Mouse (Mus musculus): ENCODE measurements around the gene Ip6k1.
A peak's percentile ranks its signal among the peaks of the same experiment; 100 is the strongest.

The Ip6k1 gene

DNA sequence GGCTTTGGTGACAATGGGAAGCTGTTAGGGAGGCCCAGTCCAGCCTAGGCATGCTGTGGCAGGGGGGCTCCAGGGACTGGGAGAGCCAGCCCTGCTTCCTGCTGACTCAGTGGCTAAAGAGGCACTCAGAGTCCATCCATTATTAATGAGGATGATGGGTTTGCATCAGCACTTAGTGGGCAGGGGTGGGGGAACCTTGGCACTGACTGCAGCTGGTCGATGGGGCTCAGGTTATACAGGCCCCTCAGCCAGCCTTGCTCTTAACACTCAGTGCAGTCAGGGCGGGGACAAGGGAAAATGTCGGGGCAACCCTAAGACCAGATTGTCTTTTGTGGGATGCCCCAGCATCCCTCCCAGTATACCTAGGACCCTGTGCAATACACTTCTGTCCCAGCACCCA lies 59.8 kb downstream of the Ip6k1 start:
- no peak for DNase-seq

DNA sequence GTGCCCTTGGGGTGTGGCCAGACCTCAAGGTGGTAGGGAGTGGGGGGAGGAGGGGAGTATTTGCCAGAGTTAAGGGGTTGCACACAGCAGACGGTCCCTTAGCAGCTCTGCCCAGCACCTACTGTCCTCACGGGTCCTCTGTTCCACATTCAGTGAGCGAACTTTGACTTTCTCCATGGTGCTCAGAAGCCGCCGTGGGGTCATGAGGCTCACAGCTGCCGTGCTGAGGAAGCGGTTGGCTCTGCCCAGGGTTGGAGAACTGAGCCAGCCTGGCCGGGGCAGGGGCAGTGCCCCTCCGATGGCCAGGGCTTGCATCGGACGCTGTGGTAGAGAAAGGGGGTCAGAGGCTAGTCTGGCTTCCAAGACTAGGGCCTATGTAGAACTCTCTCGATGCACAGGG lies 61.1 kb downstream of the Ip6k1 start:
- DNase-seq, result no peak

DNA sequence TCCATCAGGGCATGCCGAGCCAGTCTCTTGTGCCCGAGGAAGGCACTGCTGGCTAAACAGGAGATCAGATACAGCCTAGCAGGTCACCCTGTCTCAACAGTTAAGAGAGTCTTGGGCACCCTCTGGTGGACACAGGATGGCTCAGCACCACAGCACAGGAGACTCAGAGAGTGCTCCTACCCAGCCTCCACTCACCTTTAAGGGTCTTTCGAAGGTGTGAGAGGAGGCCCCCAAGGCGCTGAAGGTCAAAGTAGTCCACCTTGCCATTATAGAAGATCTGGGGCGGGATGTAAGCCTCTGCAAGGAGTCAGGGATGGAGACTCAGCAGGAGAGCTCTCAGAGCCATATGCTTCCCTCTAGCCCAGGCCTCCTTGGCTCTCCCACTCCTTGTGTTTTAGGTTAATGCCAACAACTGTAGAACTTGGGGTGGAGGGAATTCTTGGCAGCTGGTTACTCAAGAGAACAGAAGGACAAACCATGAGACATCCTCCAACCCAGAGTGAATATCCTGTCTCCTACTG lies 63.2 kb downstream of the Ip6k1 start:
- DNase-seq, result peak; percentile 61

DNA sequence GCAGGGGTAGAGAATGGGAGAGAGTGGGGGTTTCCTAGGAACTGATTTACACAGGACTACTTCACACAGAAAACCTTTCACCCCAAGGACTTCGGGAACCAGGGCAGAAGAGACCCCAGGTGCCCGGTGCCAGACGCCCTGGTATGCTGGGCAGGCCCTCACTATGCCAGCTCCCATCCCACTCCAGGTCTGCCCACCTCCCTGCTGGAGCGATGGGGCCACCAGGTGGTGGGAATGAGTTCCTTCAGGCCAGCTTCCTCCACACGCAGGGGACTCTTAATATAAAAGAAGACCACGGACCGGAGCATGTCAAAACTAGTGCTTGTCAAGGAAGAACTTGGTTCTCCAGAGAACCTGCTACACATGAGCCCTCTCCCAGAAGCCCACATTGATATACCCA lies 64.9 kb downstream of the Ip6k1 start:
- no peak for DNase-seq

DNA sequence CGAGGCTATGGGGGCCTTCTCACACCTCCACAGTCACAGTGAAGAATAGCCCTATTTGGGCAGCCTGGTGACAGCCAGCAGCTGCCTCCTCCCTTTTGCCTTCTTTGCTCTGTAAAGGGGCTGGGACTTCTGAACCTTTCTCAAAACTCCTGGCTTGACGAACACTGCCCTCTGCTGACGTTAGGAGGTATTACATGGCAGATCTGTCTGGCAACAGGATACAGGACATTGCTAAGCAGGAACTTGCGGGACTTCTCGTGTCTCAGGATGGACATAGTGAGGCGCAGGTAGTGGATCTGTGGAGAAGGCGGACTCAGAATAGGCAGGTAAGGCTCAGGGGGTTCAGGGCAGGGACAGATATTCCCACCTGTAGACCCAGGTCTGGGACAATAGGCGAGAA lies 65.6 kb downstream of the Ip6k1 start:
- DNase-seq, result peak; percentile 87

DNA sequence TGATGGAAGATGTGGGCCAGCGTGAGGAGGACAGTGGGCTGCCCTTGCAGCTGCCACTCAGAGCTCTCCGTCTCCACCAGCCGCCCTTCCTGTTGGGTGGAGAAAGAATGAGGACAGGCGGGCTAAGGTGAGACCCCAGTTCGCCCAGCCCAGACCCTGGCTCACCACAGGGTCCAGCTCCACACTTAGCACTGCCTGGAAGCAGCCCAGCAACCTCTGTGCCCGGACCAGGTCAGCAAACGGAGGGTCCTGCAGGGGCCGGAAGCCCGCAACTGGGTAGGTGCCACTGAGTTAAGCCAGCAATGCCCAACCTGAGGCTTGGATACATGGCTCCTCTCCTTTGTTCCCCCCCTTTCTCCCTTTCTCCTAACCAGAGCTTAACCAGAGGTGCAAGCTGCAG lies 66.7 kb downstream of the Ip6k1 start:
- no peak for DNase-seq

DNA sequence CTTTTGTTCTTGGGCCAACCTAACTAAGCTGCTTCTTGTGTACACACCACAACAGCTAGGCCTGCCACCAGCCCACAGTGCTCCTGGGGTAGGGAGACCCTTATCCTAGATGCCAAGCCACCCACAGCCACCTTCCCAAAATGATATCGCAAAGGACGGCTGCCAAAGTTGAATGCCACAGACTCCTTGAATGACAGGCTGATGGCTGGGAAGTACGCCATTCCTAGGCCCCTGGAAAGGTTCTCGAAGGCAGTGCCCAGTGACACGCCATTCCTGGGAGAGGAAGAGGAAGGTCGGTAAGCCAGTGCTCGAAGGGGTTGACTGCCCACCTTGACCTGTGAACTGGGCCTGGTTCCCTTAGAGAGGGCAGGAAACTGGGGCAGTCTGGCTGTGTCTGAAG lies 67.2 kb downstream of the Ip6k1 start:
- DNase-seq, result no peak

DNA sequence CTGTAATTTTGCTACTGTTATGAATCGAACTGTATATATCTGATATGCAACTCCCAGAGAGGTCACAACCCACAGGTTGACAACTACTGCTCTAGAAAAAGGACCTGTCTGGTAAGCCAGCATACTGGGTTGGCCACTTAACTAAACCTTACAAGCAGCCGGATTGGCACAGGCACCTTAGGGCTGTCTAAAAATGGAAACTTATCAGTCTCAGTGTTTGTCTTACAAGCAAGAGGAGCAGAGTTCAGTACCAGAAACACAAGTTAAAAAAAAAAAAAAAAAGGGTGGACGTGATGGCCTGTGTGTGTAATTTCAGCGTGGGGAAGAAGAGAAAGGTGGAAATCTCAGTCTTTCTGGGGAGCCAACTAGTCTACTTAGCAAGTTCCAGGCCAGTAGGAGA lies 69.5 kb downstream of the Ip6k1 start:
- DNase-seq, result no peak

DNA sequence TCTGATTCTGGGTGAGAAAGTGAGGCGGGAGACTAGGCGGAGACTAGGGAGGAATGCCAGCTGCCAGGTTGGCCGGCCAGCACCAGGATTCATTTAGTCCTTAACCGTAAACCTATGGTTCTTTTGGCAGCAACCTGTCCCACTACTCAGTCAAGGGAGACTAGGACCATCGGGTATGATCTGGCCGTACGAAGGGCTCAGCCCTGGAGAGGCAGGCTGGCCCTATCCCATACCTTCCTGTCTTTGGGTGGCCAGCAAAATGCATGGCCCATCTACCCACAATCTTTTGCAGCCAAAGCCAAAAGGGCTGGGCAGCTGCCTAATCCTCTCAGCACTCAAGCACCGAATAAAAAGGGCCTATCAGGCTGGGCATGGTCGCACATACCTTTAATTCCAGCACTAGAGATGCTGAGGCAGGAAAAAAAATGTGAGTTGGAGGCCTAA lies 70.2 kb downstream of the Ip6k1 start:
- no peak for DNase-seq

DNA sequence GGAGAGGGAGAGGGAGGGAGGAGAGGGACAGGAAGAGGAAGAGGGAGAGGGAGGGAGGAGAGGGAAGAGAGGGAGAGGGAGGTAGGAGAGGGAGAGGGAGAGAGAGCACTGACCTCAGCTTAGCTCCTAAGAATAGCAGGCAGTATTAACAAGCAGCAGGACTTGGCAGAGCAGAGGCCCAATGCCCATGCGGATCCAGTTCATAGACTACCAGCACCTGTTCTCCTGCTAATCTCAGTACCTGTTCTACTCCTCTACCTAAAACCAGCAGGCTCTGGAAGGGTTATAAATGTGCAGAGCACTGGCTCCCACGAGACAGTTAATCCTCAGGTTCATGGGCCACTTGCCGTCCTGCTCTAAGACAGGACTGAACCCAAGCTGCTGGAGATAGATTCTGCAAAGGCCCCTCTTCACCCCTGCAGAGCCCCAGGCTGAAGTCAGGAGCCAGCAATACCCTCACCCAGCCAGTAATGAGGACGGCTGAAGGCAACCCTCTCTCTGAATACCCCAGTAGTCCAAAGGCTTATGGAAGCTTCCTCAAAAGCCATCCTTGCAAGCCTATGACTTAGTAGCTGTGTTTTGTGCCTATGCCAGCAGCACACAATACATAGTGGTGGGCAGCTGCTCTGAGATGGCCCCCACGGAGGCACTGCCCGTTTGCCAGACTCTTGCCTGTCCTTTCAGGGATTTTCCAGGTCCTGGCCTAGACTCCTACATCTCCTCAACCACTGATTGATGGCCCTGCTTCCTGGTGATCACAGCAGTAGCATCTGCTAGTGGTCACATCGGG lies 71.0 kb downstream of the Ip6k1 start:
- DNase-seq, result no peak

DNA sequence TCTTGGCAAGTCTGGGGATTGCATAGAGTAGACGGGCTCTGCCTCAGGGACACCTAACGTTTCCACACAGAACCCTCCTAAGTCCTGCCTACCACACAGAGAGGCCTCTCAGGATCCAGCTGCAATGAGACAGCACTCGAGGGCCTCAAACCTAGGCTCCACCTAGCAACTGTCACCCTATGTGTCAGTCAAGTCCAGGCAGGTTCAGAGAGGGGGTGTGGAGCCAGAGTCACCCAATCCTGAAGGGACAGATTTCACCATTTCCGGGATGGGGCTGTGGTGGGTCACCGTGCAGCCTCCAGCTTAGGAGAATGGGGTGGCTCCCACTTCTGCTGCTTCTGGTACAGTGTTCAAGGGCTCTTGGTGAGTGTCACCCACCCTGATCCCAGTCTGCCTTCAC lies 77.9 kb downstream of the Ip6k1 start, which contains the start of gene Mst1:
Gene Mst1, plus strand, starts transcription at position 269 of the 400 bp plus-strand sequence.
- DNase-seq, result no peak

DNA sequence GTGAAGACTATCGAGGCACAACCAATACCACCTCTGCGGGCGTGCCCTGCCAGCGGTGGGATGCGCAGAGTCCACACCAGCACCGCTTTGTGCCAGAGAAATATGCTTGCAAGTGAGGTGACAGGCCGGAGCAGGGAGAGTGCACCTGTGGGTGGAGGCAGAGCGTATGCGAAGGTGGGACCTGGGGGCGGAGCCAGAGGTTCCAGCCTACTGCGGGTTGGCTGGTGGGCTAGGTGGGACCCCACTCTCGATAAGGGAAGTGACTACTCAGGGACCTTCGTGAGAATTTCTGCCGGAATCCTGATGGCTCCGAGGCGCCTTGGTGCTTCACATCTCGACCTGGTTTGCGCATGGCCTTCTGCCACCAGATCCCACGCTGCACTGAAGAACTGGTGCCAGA lies 80.2 kb downstream of the Ip6k1 start:
- DNase-seq, result no peak

DNA sequence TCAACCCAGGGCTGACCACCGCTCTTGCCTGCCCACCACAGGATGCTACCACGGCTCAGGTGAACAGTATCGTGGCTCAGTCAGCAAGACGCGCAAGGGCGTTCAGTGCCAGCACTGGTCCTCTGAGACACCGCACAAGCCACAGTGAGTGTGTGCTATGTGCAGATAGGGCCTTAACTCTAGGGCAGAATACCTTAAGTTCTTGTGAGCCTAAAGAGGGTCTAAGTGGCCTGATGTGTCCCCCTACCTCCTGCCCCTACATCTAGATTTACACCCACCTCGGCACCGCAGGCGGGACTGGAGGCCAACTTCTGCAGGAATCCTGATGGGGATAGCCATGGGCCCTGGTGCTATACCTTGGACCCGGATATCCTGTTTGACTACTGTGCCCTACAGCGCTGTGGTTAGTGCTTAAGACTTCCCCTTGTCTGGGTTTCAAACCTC lies 80.7 kb downstream of the Ip6k1 start, which contains the start of gene Rnf123:
Gene Rnf123, minus strand, starts transcription at position 359 of the 444 bp plus-strand sequence.
- DNase-seq, result no peak

DNA sequence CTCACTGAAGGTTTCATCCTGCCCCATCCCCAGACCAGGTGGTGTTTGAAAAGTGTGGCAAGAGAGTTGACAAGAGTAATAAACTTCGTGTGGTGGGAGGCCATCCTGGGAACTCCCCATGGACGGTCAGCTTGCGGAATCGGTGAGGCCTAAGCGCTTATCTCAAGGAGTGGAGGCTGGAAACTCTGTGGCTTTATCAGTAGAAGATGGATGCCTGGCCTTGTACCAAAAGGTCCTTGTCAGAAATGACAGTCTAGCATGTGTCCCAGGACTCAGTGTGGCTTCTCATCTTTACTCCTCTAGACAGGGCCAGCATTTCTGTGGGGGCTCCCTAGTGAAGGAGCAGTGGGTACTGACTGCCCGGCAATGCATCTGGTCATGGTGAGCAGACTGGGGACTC lies 81.3 kb downstream of the Ip6k1 start:
- no peak for DNase-seq

DNA sequence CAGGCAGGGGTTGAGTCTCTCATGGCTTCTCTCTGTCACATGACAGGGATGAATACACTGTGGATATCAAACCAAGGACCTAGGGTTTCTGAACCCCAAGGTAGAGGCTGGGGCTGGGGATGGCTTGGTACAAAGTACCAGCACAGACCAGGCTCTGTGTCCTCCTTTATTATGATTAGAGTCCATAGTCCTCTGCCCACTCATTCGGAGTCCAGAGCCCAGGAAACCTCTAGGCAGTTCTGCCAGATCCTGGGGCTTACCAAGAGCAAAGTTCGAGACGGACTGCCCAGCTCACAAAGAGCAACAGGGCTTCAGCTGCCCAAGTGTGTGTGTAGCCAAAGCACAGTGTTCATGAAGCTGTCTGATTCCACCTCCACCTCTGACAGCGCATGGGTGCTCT lies 83.0 kb downstream of the Ip6k1 start:
- DNase-seq, result no peak

DNA sequence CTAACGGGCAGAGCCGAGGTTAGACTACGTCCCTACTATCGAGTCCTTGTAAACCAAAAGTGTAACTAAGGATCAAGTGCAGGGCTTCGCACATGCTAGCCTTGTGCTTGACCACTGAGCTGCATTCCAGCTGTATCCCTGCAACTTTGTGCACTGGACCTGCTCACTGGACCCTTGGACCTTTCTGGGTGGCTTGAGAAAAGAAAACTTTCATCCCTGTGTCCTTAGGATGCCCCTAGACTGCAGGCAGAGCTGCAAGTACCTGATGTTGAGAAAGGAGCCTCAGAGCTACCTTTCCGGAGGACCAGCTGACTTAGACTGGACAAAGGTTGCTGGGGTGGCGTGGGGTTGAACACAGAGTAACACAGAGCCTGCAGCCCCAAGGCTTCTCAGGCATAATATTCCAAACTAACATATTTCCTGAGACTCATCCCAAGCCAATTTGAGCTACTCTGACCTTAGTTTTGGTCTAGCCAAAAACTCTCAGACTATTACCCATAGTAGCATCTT lies 88.4 kb downstream of the Ip6k1 start:
- DNase-seq, result peak; percentile 40

DNA sequence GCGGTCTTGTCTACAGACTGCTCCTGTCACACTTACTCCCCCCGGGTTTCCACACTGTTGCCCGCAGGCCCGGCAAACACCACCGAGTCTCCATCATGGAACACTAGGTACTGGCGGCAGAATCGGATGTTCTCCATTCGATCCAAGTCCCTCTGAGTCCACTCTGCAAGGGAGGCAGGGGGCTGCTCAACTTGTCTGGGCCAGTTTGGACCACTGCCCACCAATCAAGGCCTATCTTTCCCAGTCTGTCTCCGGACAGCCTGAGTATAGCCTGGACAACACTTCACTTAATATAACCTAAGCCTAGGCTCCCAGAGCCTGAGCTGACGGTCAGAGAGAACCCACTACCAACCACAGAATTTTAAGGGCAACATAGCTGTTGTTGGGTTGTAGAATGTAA lies 91.3 kb downstream of the Ip6k1 start:
- no peak for DNase-seq

DNA sequence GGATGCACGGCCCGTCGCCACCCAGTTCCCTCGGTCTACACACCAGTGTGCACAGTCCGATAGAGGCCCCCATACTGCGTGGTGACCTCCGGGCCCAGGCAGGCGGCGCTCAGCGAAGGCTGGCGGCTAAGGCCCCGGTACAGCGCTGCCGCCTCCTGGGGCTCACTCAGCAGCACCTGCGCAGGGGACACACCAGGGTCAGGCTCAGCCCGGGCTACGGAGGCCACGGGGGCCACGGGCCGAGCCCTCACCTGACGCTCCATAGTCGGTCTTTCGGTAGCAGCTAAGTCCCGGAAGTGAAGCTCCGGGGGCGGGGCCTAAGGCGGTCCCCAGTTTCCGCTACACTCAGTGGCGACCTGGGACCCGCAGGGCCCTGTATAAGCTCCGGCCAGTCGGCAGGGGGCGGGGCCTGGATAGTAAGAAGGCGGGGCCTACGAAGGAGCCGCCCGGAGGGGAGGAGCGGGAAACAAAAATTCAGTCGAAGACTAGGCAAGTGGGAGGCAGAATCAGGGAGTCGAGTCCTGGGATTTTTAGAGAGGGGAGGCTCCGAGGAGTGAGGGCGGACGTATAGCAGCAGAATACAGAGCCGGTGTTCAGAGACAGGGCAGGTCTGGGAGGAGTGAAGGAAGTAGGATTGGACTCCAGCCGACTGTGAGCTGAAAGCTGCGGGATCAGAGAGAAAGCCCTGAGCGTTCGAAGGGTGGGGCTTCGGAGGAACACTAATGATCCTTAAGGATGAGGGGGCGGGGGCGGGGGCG lies 92.1 kb downstream of the Ip6k1 start, which contains the start of gene Apeh:
Gene Apeh, minus strand, starts transcription at position 423 of the 758 bp plus-strand sequence.
- DNase-seq, result peak; percentile 98

DNA sequence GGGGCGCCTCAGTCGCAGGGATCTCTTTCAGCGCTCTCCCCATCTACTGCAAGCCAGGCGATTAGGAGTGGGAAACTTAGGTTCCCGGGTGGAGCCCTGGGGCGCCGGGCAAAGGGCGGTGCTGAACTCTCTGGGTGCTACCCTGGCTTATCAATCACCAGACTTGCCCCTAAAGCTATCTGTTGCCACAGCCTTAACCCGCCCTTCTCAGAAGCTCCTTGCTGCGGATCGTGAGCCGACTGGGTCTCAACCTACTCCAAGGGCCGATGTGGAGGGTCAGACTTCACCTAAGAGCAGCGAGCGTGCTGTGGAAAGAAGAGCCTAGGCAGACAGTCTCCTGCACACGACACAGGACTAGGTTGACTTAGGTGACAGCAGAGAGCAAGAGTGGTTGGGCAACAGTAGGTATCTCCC lies 92.7 kb downstream of the Ip6k1 start:
- DNase-seq, result no peak

DNA sequence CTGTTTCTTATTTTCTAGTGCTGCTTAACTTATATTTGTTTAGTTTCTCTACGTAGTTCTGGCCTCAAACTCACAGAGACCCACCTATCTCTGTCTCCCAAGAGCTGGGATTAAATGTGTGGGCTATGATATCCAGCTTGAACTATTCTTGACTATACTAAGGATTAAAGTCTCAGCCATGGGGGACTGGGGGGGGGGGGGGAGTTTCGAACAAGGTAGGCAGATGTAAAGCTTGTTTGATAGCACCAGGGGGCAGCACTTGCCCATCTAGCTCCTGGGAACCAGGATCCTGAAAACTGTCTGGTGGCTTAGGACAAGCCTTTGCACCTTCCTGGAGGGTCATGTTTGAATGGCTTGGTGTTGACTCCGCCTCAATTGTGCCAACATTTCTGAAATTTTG lies 93.2 kb downstream of the Ip6k1 start:
- DNase-seq, result peak; percentile 70

DNA sequence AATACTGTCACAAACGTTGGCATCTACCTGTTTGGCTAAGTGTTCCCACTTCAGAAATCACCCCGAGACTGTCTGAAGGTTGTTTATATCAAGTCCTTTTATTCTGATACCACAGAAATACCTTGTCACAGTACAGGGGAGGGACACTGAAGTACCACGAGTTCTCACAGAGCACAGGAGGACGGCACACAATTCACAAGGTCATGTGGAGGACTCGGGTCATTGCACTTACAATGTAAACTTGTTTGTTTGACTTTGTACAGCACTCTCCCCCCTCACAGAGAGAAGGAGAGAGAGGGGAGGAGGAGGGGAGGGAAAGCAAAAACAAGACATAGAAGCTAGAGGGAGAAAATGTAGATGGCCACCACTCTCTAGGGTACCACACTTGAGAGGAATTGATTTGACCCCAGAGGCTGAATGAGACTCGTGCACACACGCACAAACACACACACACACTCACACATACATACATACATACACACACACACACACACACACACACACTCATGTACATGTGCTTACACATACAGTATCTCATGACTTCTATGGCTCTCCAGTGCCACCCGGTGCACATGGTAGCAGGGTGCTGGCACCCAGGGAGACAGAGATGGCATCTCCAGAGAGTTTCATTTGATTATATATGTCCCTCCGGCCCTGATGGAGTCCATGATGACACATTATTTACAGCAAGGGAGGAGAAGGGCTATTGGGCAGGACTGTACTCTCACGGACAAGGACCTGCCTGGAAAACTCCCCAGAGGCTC lies 93.8 kb downstream of the Ip6k1 start:
- no peak for DNase-seq

Data from kidney, adult 18-20 months (tissue).